Mouse (Mus musculus) spleen, adult 2 months (tissue): ENCODE results near the gene Olfr373.
"Not testable (repeated sequence)": the region's sequence is repeated elsewhere in the genome, so short reads cannot be mapped to it uniquely, and the experiment has no call there.

Source experiments
- CTCF ChIP-seq: fragments of 200-500 bp; IDR thresholded peaks from 2 replicates; pipeline ENCODE4 v1.5.1; 2011; ENCODE audit warnings: mild to moderate bottlenecking, inconsistent platforms; ENCODE audit not compliant: insufficient read depth, insufficient read length, insufficient replicate concordance; ENCODE audit errors: extremely low read depth
- POLR2A ChIP-seq: fragments of 200-500 bp; IDR thresholded peaks from 2 replicates; pipeline ENCODE4 v1.6.1; 2011; ENCODE audit warnings: low read depth, low read length, inconsistent platforms

- TF ChIP-seq CTCF, POLR2A: not testable (repeated sequence)
Measured at GRCm38 (mm10) chr8:72040918-72041317, 42.1 kb upstream of the Olfr373 start, which contains the start of gene Olfr372.
